Mouse (Mus musculus): ENCODE data around the gene Nup85. TPM values are rescaled to one million over a fixed set of nuclear protein-coding genes. Genes with fewer than 3 reads are reported as not detected.

Gene Nup85
- total RNA-seq, 1 experiment = 279 TPM

- Histone ChIP-seq H3K27ac (ENCODE audit: insufficient read depth, low read depth, low read length, poor library complexity, severe bottlenecking) (no peak overlapping the region), H3K4me3 (ENCODE audit: insufficient read depth in 1 of 2, low read depth in 1 of 2, low read length in 2 of 2, poor library complexity in 1 of 2, severe bottlenecking in 1 of 2) (no peak overlapping the region), H3K9ac (ENCODE audit: insufficient read depth, low read depth, low read length, poor library complexity, severe bottlenecking) (no peak overlapping the region), H3K4me1 (ENCODE audit: control insufficient read depth in 2 of 2, insufficient read depth in 2 of 2, low read length in 2 of 2, poor library complexity in 1 of 2) (peaks cover 5 to 20% of the 10 kb centered on the region in 2 experiments; a peak in 3 of 4 replicates), H3K36me3 (ENCODE audit: control insufficient read depth, insufficient read depth, low read length, poor library complexity, severe bottlenecking) (no peaks in the 10 kb centered on the region), H3K9me3 (ENCODE audit: control insufficient read depth, insufficient read depth, low read depth, low read length) (no peaks in the 10 kb centered on the region)
- in situ Hi-C loops (cut with MboI; ENCODE audit: low sequenced_read_pairs in 2 of 2, unreplicated experiment in 2 of 2) = loop anchor here in 1 of 2 experiments (5.0 kb wide), 1 partner anchor 84 kb away; no protein-coding TSS in a partner anchor
- no peak for DNase-seq (ENCODE audit: low read depth, low spot score)
- TF ChIP-seq HCFC1 (IDR thresholded peaks at IDR 0.05; ENCODE audit: borderline replicate concordance, insufficient read depth, low read length) = no peak
- no peak for TF ChIP-seq ZC3H11A (IDR thresholded peaks at IDR 0.05; ENCODE audit: borderline replicate concordance, low read depth, low read length)
- TF ChIP-seq CHD2 (IDR thresholded peaks at IDR 0.05; ENCODE audit: low read depth, low read length) = no peak
- no peak for TF ChIP-seq MAFK (IDR thresholded peaks at IDR 0.05; ENCODE audit: insufficient read depth, low read depth, low read length)
- TF ChIP-seq ZNF384 (IDR thresholded peaks at IDR 0.05; ENCODE audit: low read depth, low read length) = no peak
Measured at GRCm38 (mm10) chr11:115632862-115633261, 68.6 kb downstream of the Nup85 start.

Other genes starting within 250 kb of the Nup85 start
- gene Ush1g, start 242.4 kb upstream of the Nup85 start, total RNA-seq (2012; rRNA removed) = 0.11 TPM in 1 of 2 replicates, not detected in the other
- gene Otop3, start 229.7 kb upstream of the Nup85 start, total RNA-seq (2012; rRNA removed) = not detected in 2 replicates
- 2.4 and 2.8 TPM in 2 replicates for gene Hid1, start 196.7 kb upstream of the Nup85 start, total RNA-seq (2012; rRNA removed)
- 8.5 and 10.4 TPM in 2 replicates for gene Cdr2l, start 182.5 kb upstream of the Nup85 start, total RNA-seq (2012; rRNA removed)
- gene Mrpl58, start 160.7 kb upstream of the Nup85 start, total RNA-seq (2012; rRNA removed) = 79.5 and 89.3 TPM in 2 replicates
- 275 and 342 TPM in 2 replicates for gene Atp5h, start 144.5 kb upstream of the Nup85 start, total RNA-seq (2012; rRNA removed)
- 14.0 and 19.5 TPM in 2 replicates for gene Kctd2, start 144.3 kb upstream of the Nup85 start, total RNA-seq (2012; rRNA removed)
- 0.31 and 0.58 TPM in 2 replicates for gene Trim80, start 123.9 kb upstream of the Nup85 start, total RNA-seq (2012; rRNA removed)
- 1.1 and 1.6 TPM in 2 replicates for gene Slc16a5, start 102.0 kb upstream of the Nup85 start, total RNA-seq (2012; rRNA removed)
- 4.8 and 5.0 TPM in 2 replicates for gene Armc7, start 88.8 kb upstream of the Nup85 start, total RNA-seq (2012; rRNA removed)
- 37.2 and 50.5 TPM in 2 replicates for gene Nt5c, start 72.6 kb upstream of the Nup85 start, total RNA-seq (2012; rRNA removed)
- 164 and 205 TPM in 2 replicates for gene Jpt1, start 50.0 kb upstream of the Nup85 start, total RNA-seq (2012; rRNA removed)
- 325 and 579 TPM in 2 replicates for gene Sumo2, start 28.2 kb upstream of the Nup85 start, total RNA-seq (2012; rRNA removed)
- 51.6 and 74.9 TPM in 2 replicates for gene Mrps7, start 39.5 kb downstream of the Nup85 start, total RNA-seq (2012; rRNA removed)
- 31.7 and 39.7 TPM in 2 replicates for gene Gga3, start 39.6 kb downstream of the Nup85 start, total RNA-seq (2012; rRNA removed)
- 63.8 and 85.6 TPM in 2 replicates for gene Mif4gd, start 48.5 kb downstream of the Nup85 start, total RNA-seq (2012; rRNA removed)
- gene Slc25a19, start 63.9 kb downstream of the Nup85 start, total RNA-seq (2012; rRNA removed) = 22.6 and 23.6 TPM in 2 replicates
- 16.3 and 24.4 TPM in 2 replicates for gene Grb2, start 144.2 kb downstream of the Nup85 start, total RNA-seq (2012; rRNA removed)
- 17.7 and 32.1 TPM in 2 replicates for gene Tmem94, start 201.0 kb downstream of the Nup85 start, total RNA-seq (2012; rRNA removed)
- 9.6 and 10.5 TPM in 2 replicates for gene Caskin2, start 249.2 kb downstream of the Nup85 start, total RNA-seq (2012; rRNA removed)